Mouse (Mus musculus) inflammation-experienced regulatory T-cells, adult 6 months (primary cell): ENCODE data around the gene Tnfrsf11a. TPM values are rescaled to one million over a fixed set of nuclear protein-coding genes. Genes with fewer than 3 reads are reported as not detected.

Experiments
- polyA plus RNA-seq, 3 experiments: library from polyadenylated mRNA; unstranded; fragments of 100-300 nt; shearing (Covaris generic); gene quantifications; one replicate each; pipeline ENCODE4 v1.2.1; 2017

Gene Tnfrsf11a
- polyA plus RNA-seq, 3 experiments from 2014 or later: not detected

Other genes starting within 250 kb of the Tnfrsf11a start
- gene Pign, start 117.0 kb upstream of the Tnfrsf11a start, polyA plus RNA-seq: 10 to 100 TPM; 18.2 to 23.2 (median 22.6) TPM
- gene Relch, start 116.9 kb upstream of the Tnfrsf11a start, polyA plus RNA-seq: 10 to 100 TPM; 35.8 to 48.0 (median 45.4) TPM
- 1 to 10 TPM; 5.6 to 9.4 (median 6.8) TPM for gene Zcchc2, start 209.7 kb downstream of the Tnfrsf11a start, polyA plus RNA-seq